Mouse (Mus musculus): ENCODE data around the gene Kctd17.

GRCm38 (mm10) chr15:78482518-78482917, 54.2 kb downstream of the Kctd17 start:
- TF ChIP-seq CTCF (IDR thresholded peaks at IDR 0.05; ENCODE audit: low read depth) (no peak), EP300 (optimal IDR thresholded peaks at IDR 0.05) (no peak)
